Mouse (Mus musculus) testis, adult 2 months (tissue): ENCODE measurements around the gene Ifitm5.

ENCODE experiments used
- CTCF ChIP-seq: fragments of 200-500 bp; IDR thresholded peaks from 2 replicates; pipeline ENCODE4 v1.5.1; 2012; ENCODE audit warnings: low read depth, mild to moderate bottlenecking, inconsistent platforms, low read length, moderate library complexity; ENCODE audit not compliant: control insufficient read depth, insufficient read depth, insufficient replicate concordance
- POLR2A ChIP-seq: fragments of 200-500 bp; IDR thresholded peaks from 2 replicates; pipeline ENCODE4 v1.6.1; 2012; ENCODE audit warnings: low read depth, mild to moderate bottlenecking, inconsistent platforms, low read length, moderate library complexity; ENCODE audit not compliant: control insufficient read depth

GRCm38 (mm10) chr7:140938896-140939295 is 11.2 kb downstream of the Ifitm5 start:
- TF ChIP-seq POLR2A (no peak), CTCF (no peak)
